Mouse (Mus musculus) kidney, adult 2 months (tissue): ENCODE data around the gene Hmgcl. TPM values are rescaled to one million over a fixed set of nuclear protein-coding genes. Genes with fewer than 3 reads are reported as not detected.

ENCODE experiments used
- DNase-seq: peaks from one replicate; pipeline ENCODE4 v3.0.0; 2021
- H3K27ac ChIP-seq: fragments of 200-500 bp; 2 replicates; pipeline ENCODE4 v1.5.1; 2012; ENCODE audit warnings: low read depth, low read length, control low read depth, inconsistent platforms; ENCODE audit not compliant: insufficient read depth
- H3K27me3 ChIP-seq: fragments of 200-500 bp; replicated peaks from 2 replicates; pipeline ENCODE4 v1.6.1; 2012; ENCODE audit warnings: mild to moderate bottlenecking, moderate library complexity, low read length, inconsistent platforms; ENCODE audit not compliant: control insufficient read depth, insufficient read depth
- H3K36me3 ChIP-seq: fragments of 200-500 bp; 2 replicates; pipeline ENCODE4 v1.6.1; 2012; ENCODE audit warnings: mild to moderate bottlenecking, moderate library complexity, low read length, inconsistent platforms; ENCODE audit not compliant: control insufficient read depth, insufficient read depth
- H3K4me1 ChIP-seq: fragments of 200-500 bp; 2 replicates; pipeline ENCODE4 v1.6.1; 2011; ENCODE audit warnings: low read length; ENCODE audit not compliant: control insufficient read depth, insufficient read depth
- H3K4me3 ChIP-seq: fragments of 200-500 bp; 2 replicates; pipeline ENCODE4 v1.5.1; 2011; ENCODE audit warnings: mild to moderate bottlenecking, low read depth, low read length, control low read depth; ENCODE audit not compliant: insufficient read depth
- CTCF ChIP-seq: fragments of 200-500 bp; conservative IDR thresholded peaks from 2 replicates; pipeline ENCODE4 v1.5.1; 2011; ENCODE audit warnings: low read depth, mild to moderate bottlenecking, control low read depth, low read length, moderate library complexity, mixed read lengths; ENCODE audit not compliant: insufficient read depth, insufficient read length
- POLR2A ChIP-seq: fragments of 200-500 bp; IDR thresholded peaks from one replicate; pipeline ENCODE4 v1.6.1; 2011; ENCODE audit warnings: low read depth, low read length, control low read depth
- WGBS: fragments of 180-500 bp; shearing (Covaris S2); methylation state at CpG from one replicate; pipeline ENCODE4 v1.1.7; 2018; 5-methylcytosine and 5-hydroxymethylcytosine counted together
- polyA plus RNA-seq: library from polyadenylated mRNA; depleted of rRNA; stranded (reverse); fragments of >200 nt; gene quantifications from 2 replicates; pipeline ENCODE4 v1.2.3, GENCODE M21; 2012

The Hmgcl gene
- polyA plus RNA-seq, 1 experiment = 199 TPM

DNA sequence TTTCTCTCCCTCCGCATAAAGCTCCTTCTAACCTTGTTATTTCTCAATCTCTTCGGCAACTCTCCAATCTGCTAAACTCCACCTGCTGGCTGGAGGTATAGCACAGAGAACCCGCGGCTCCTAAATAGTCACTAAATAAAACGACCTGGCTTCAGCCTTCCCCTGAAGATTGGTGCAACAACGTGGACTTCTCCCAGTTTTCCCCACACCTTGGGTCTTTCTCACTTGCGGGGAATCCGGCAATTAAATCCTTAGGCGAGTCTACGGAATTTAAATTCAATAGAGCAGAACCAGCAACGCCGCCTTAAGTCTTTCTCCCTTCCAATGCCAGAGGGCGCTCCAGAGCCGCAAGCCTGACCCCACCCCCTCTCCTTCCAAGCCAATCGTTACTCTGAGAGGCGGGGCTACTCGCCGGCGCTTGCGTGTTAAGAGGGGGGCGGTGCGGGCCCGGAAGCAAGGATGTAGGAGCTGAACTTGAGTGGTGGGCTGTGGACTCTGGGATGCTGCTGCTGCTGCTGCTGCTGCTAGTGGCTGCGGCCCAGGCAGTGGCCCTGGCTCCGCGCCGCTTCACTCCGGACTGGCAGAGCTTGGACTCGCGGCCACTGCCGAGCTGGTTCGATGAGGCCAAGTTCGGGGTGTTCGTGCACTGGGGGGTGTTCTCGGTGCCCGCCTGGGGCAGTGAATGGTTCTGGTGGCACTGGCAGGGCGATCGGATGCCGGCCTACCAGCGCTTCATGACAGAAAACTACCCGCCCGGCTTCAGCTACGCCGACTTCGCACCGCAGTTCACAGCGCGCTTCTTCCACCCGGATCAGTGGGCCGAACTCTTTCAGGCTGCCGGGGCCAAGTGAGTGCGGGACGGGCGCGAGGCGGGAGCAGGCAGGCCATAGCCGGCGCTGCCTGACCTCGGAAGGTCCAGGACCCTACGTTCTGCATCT lies 25.7 kb upstream of the Hmgcl start, which contains the start of gene Fuca1:
Gene Fuca1, plus strand, starts transcription at position 432 of the 938 bp plus-strand sequence.
- Histone ChIP-seq H3K27ac (peak within 1 kb of the TSS; percentile 75), H3K4me1 (peaks cover 2% of the 10 kb centered on the region; the same call in 1 of the 2 replicates), H3K4me3 (peak within 1 kb of the TSS; percentile 96), H3K27me3 (no peaks in the 10 kb centered on the region), H3K36me3 (no peaks in the 10 kb centered on the region; the same call in 1 of the 2 replicates)
- DNase-seq = peak; percentile 98
- under 1% methylated on average over 60 of the region's 60 CpGs for WGBS
- TF ChIP-seq POLR2A = peak; percentile 42
- TF ChIP-seq CTCF = peak; percentile 62

DNA sequence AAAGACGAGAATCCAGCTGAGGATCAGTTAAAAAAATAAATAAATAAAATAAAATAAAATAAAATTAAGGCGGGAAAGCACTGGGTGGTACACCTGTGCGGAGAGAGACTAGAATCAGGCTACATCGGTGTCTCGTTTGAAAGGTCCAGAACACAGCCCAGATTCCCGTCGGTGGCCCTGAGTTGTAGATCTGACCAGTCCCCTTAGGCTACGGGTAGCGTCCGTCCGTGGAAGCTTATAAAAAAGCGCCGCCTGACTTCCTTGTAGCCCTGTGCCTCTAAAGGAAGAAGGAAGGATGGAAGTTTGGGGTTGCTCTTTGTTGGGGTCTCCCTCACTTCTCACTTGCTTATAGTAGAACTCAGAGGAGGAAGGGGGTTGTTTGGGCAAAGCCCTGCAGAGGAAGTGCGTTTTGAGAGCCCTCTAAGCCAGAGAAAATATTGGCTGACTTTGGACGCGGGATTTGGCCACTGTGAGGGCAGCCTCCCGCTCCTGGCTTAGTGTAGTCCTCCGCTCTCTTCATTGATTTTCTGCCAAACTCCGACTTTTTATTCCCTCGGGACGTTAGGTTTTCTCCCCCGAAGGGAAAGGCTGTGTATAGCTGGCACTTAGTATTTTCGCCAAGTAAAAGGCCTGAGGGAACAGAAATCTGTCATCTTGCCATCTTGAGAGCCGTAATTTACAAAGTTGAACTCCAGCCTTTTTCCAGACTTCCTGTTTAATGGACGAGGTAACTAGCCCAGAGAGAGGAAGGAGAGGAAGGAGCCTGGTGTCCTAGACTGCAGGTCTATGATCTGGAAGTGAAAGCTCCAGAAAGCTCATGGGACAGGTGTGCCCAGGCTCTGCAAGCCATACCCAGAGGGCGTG lies 24.8 kb upstream of the Hmgcl start:
- TF ChIP-seq CTCF (no peak), POLR2A (no peak)
- H3K4me3 ChIP-seq = peak overlapping the region; percentile 96
- peaks cover 2% of the 10 kb centered on the region; the same call in 1 of the 2 replicates for H3K4me1 ChIP-seq
- no peaks in the 10 kb centered on the region for H3K27me3 ChIP-seq
- peak overlapping the region; percentile 69 for H3K27ac ChIP-seq
- DNase-seq = peak; percentile 57
- 3% methylated on average over 26 of the region's 26 CpGs for WGBS
- peaks cover 2% of the 10 kb centered on the region; the same call in 1 of the 2 replicates for H3K36me3 ChIP-seq

DNA sequence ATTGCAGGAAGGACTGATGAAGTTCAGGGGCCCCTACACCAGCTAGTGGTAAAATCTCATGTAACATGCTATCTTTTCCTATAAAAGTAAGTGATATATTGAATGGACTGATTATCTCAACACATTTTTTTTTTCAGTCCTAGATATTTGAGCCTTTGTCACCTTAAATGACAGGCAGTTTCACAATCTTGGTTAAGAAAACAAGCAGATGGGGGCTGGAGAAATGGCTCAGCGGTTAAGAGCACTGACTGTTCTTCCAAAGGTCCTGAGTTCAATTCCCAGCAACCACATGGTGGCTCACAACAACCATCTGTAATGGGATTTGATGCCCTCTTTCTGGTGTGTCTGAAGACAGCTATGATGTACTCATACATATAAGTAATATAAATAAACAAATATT lies 24.1 kb upstream of the Hmgcl start:
- no peak for DNase-seq
- Histone ChIP-seq H3K27me3 (no peaks in the 10 kb centered on the region), H3K4me1 (peaks cover 2% of the 10 kb centered on the region; the same call in 1 of the 2 replicates), H3K4me3 (no peak overlapping the region), H3K36me3 (peaks cover 4% of the 10 kb centered on the region; the same call in 1 of the 2 replicates), H3K27ac (no peak overlapping the region)
- TF ChIP-seq CTCF = no peak
- no peak for TF ChIP-seq POLR2A
- 55% methylated on average over 1 of the region's 1 CpGs for WGBS

DNA sequence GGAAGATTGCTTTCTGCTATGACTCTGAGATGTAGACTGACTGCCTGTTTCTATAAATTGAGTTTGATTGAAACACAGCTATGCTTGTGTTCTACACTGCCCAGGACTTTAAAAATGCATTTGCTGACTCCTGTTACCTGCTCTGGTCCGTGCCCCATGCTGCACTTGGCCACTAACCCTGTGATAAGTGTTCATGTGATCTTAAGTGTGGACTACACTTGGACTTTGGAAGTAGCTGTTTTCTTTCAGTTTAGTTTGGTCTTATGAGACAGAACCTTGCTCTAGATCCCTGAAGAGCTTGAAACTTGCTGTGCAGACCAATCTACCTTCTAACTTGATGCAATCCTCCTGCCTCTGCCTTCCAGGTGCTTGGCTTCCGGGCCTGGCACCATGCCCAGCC lies 21.8 kb upstream of the Hmgcl start:
- no peak for TF ChIP-seq CTCF
- TF ChIP-seq POLR2A = no peak
- peak overlapping the region; percentile 84 for H3K27ac ChIP-seq
- DNase-seq = peak; percentile 86
- H3K36me3 ChIP-seq = peaks cover 4% of the 10 kb centered on the region; the same call in 1 of the 2 replicates
- H3K4me1 ChIP-seq = peaks cover 2% of the 10 kb centered on the region; the same call in 1 of the 2 replicates
- no peak overlapping the region for H3K4me3 ChIP-seq
- WGBS = 62% methylated on average over 2 of the region's 2 CpGs
- no peaks in the 10 kb centered on the region for H3K27me3 ChIP-seq

DNA sequence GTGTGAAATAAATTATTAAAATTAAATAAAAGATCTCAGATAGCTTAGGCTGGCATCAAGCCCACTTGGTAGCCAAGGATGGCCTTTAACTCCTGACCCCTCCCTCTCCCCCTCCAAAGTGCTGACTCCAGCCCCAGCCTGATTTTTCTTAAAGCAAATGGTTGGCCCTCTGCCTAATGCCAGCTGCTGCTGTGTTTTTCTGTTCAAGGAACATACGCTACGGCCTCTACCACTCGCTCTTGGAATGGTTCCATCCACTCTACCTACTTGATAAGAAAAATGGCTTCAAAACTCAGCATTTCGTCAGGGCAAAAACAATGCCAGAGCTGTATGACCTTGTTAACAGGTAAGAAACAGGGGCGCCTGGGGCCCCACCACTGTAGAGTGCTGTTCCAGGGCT lies 20.9 kb upstream of the Hmgcl start:
- TF ChIP-seq CTCF (no peak), POLR2A (no peak)
- H3K36me3 ChIP-seq = peaks cover 4% of the 10 kb centered on the region; the same call in 1 of the 2 replicates

DNA sequence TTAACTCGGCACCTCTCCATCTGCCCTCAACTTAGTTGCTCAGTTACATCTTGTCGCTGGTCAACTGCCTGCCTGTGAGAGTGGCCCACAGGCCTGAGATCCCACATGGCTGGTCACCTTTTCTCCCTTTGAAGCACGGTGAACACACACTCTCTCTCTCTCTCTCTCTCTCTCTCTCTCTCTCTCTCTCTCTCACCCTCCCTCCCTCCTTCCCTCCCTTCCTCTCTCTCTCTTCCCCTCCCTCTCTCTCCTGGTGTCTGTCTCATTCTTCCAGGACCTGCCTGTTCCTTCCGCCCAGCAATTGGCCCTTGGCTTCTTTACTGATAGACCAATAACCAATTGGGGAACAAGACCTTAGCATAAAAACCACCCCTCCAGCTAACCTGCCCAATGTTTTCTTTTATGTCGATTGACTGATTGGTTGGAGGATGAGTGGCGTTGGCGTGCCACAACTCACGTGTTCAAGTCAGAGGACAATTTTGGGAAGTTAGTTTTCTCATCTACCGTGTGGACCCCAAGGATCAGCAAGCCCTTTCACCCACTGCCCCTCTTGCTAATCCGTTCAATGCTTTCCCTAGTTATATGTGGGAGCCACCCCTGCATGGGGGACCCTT lies 19.9 kb upstream of the Hmgcl start:
- no peak overlapping the region for H3K4me3 ChIP-seq
- DNase-seq = no peak
- 92% methylated on average over 10 of the region's 10 CpGs for WGBS
- H3K36me3 ChIP-seq = peaks cover 4% of the 10 kb centered on the region; the same call in 1 of the 2 replicates
- no peak for TF ChIP-seq CTCF
- TF ChIP-seq POLR2A = no peak
- no peaks in the 10 kb centered on the region for H3K27me3 ChIP-seq
- H3K4me1 ChIP-seq = peaks cover 2% of the 10 kb centered on the region; the same call in 1 of the 2 replicates
- H3K27ac ChIP-seq = no peak overlapping the region

More for the DNA sequence above, 20.9 kb upstream of the Hmgcl start:
- Histone ChIP-seq H3K27me3 (no peaks in the 10 kb centered on the region), H3K27ac (peak overlapping the region; percentile 26; the same call in 1 of the 2 replicates), H3K4me3 (no peak overlapping the region), H3K4me1 (peaks cover 2% of the 10 kb centered on the region; the same call in 1 of the 2 replicates)
- WGBS = 68% methylated on average over 5 of the region's 5 CpGs
- peak; percentile 77 for DNase-seq

DNA sequence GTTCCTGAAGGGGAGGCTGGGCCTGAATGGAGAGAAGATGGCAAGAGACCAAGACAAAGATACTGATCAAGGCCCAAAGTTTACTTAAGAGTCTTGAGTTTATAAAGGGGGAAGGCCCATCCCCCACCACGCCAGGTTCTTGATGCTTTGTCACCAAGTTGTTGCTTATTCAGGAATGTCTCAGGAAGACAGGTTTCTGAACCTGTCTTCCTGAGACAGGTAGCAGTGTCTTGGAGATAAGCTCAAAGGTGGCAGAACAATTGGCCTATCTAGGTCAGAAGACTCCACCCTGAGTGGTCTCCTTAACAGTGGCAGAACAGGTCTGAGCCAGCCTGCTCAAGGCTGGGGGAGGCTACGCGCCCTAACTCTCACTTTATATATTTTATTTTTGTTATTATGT lies 19.4 kb upstream of the Hmgcl start:
- WGBS = 99% methylated on average over 3 of the region's 3 CpGs
- no peak for DNase-seq
- H3K36me3 ChIP-seq = peaks cover 4% of the 10 kb centered on the region; the same call in 1 of the 2 replicates
- H3K27me3 ChIP-seq = no peaks in the 10 kb centered on the region
- peaks cover 2% of the 10 kb centered on the region; the same call in 1 of the 2 replicates for H3K4me1 ChIP-seq
- TF ChIP-seq POLR2A (no peak), CTCF (no peak)
- no peak overlapping the region for H3K4me3 ChIP-seq
- no peak overlapping the region for H3K27ac ChIP-seq
